Mouse (Mus musculus) kidney, adult 9 months (tissue): ENCODE results near the gene Zswim9.
"Not testable (repeated sequence)": the region's sequence is repeated elsewhere in the genome, so short reads cannot be mapped to it uniquely, and the experiment has no call there.

Experiments used
- DNase-seq: peaks from one replicate; pipeline ENCODE4 v3.0.0; 2022

The Zswim9 gene

GRCm38 (mm10) chr7:13278308-13278891, at the start of gene Zswim9:
Gene Zswim9 (minus strand): TSS chr7:13278721.
- peak; percentile 94 for DNase-seq

- DNase-seq = no peak
Measured at GRCm38 (mm10) chr7:13324316-13324715, 45.8 kb upstream of the Zswim9 start, which contains the start of gene Pla2g4c. Gene Pla2g4c (plus strand): TSS chr7:13324655.

- no peak for DNase-seq
Measured at GRCm38 (mm10) chr7:13321424-13321823, 42.9 kb upstream of the Zswim9 start.

GRCm38 (mm10) chr7:13314095-13314597, 35.6 kb upstream of the Zswim9 start:
- DNase-seq = peak; percentile 24

GRCm38 (mm10) chr7:13311401-13311800, 32.9 kb upstream of the Zswim9 start:
- no peak for DNase-seq

GRCm38 (mm10) chr7:13310493-13311199, 32.1 kb upstream of the Zswim9 start:
- no peak for DNase-seq

GRCm38 (mm10) chr7:13309407-13309806, 30.9 kb upstream of the Zswim9 start:
- DNase-seq = no peak

- DNase-seq = no peak
Measured at GRCm38 (mm10) chr7:13303372-13303771, 24.9 kb upstream of the Zswim9 start.

GRCm38 (mm10) chr7:13302780-13303179, 24.3 kb upstream of the Zswim9 start:
- DNase-seq = peak; percentile 3

GRCm38 (mm10) chr7:13301643-13302042, 23.1 kb upstream of the Zswim9 start:
- no peak for DNase-seq

GRCm38 (mm10) chr7:13298821-13299220, 20.3 kb upstream of the Zswim9 start:
- no peak for DNase-seq

- DNase-seq = no peak
Measured at GRCm38 (mm10) chr7:13297636-13298035, 19.1 kb upstream of the Zswim9 start.

GRCm38 (mm10) chr7:13295256-13295655, 16.7 kb upstream of the Zswim9 start:
- no peak for DNase-seq

GRCm38 (mm10) chr7:13293878-13294855, 15.6 kb upstream of the Zswim9 start:
- no peak for DNase-seq

GRCm38 (mm10) chr7:13291370-13291769, 12.8 kb upstream of the Zswim9 start:
- DNase-seq = no peak

- no peak for DNase-seq
Measured at GRCm38 (mm10) chr7:13290041-13290675, 11.6 kb upstream of the Zswim9 start.

- DNase-seq = peak; percentile 21
Measured at GRCm38 (mm10) chr7:13288621-13289020, 10.1 kb upstream of the Zswim9 start.

- not testable (repeated sequence) for DNase-seq
Measured at GRCm38 (mm10) chr7:13278957-13279356, 436 bp upstream of the Zswim9 start.

GRCm38 (mm10) chr7:13277833-13278232, 688 bp downstream of the Zswim9 start:
- DNase-seq = no peak

- DNase-seq = no peak
Measured at GRCm38 (mm10) chr7:13277081-13277480, 1.4 kb downstream of the Zswim9 start, which contains the start of gene Lig1. Gene Lig1 (plus strand): TSS chr7:13277283.

GRCm38 (mm10) chr7:13271704-13272103, 6.8 kb downstream of the Zswim9 start:
- no peak for DNase-seq

GRCm38 (mm10) chr7:13269394-13269793, 9.1 kb downstream of the Zswim9 start:
- no peak for DNase-seq
